Mouse (Mus musculus): Measurements from ENCODE around the gene Fcer1g.

- TF ChIP-seq CTCF (IDR thresholded peaks at IDR 0.05; ENCODE audit: extremely low read depth, insufficient read length, insufficient replicate concordance, low read depth, low read length): no peak
- TF ChIP-seq POLR2A (IDR thresholded peaks at IDR 0.05; ENCODE audit: low read depth, low read length): peak; percentile 99
Measured at GRCm38 (mm10) chr1:171269848-171270572, 35.8 kb upstream of the Fcer1g start, which contains the start of gene B4galt3.
